Mouse (Mus musculus) C2C12 (cell line): ENCODE results near the gene Resp18.

ENCODE experiments used
- CTCF ChIP-seq: IDR thresholded peaks from one replicate; pipeline ENCODE4 v1.5.1; 2011; ENCODE audit not compliant: control insufficient read depth, insufficient read depth, insufficient read length
- FOSL1 ChIP-seq: IDR thresholded peaks from one replicate; pipeline ENCODE4 v1.8.0; 2011; ENCODE audit warnings: mild to moderate bottlenecking, low read length; ENCODE audit not compliant: poor library complexity, insufficient read depth, severe bottlenecking
- MYOD1 ChIP-seq: IDR thresholded peaks from one replicate; pipeline ENCODE4 v1.6.1; 2011; ENCODE audit warnings: low read depth; ENCODE audit not compliant: control insufficient read depth, insufficient read length

- no peak for TF ChIP-seq CTCF
- no peak for TF ChIP-seq MYOD1
- TF ChIP-seq FOSL1, result no peak
These were observed 25.9 kb downstream of the Resp18 start for GRCm38 (mm10) chr1:75252308-75252707.
